Mouse (Mus musculus) erythroblast, embryonic 14.5 days (primary cell): ENCODE results near the gene Sh2d1b1.

Experiments
- GATA1 ChIP-seq: IDR thresholded peaks from 2 replicates; pipeline ENCODE4 v1.6.1; 2012; ENCODE audit warnings: low read length, inconsistent platforms, mixed read lengths
- TAL1 ChIP-seq: IDR thresholded peaks from 3 replicates; pipeline ENCODE4 v1.6.1; 2012; ENCODE audit warnings: low read length, inconsistent platforms, mixed read lengths

GRCm38 (mm10) chr1:170323001-170323400 is 45.9 kb downstream of the Sh2d1b1 start:
- TF ChIP-seq GATA1 (no peak), TAL1 (no peak)
